In genomic region chr3:28060713-28061112, GRCm38 (mm10) we compare ENCODE assay signal across 30 mouse cellular contexts.
A peak's percentile ranks its signal among the peaks of the same experiment; 100 is the strongest.
DNase-seq lines count a peak whose midpoint lies in the region; ATAC-seq and TF ChIP-seq lines count a peak whose summit lies in the region.
"Had no signal": no experiment of that assay in that cellular context is flagged by ENCODE, and none has a peak within 500 bp of the region (broad histone marks: within the 10 kb centered on the region; RNA-seq: fewer than 3 reads in every experiment).

No protein-coding gene starts in this region.

- H3K4me2 ChIP-seq in intestine, embryonic 14.5 days (ENCODE audit: low read length), result no peak overlapping the region
- no peak overlapping the region for H3K4me2 ChIP-seq in intestine, embryonic 16.5 days (ENCODE audit: low read depth, low read length)
- H3K4me2 ChIP-seq in stomach, postnatal 0 days (replicated peaks; ENCODE audit: low read depth), result no peak overlapping the region
- H3K4me2 ChIP-seq: embryonic facial prominence, embryonic 13.5 days; embryonic facial prominence, embryonic 15.5 days; forebrain, embryonic 12.5 days had no signal

- H3K9me3 ChIP-seq in intestine, embryonic 14.5 days (ENCODE audit: control insufficient read depth, low read length), result no peaks in the 10 kb centered on the region
- no peaks in the 10 kb centered on the region for H3K9me3 ChIP-seq in intestine, embryonic 16.5 days (ENCODE audit: control insufficient read depth, low read length)
- no peaks in the 10 kb centered on the region for H3K9me3 ChIP-seq in stomach, postnatal 0 days (ENCODE audit: control insufficient read depth, low read length)
- H3K9me3 ChIP-seq: embryonic facial prominence, embryonic 13.5 days; embryonic facial prominence, embryonic 15.5 days; forebrain, embryonic 12.5 days; G1E had no signal

- no peak overlapping the region for H3K9ac ChIP-seq in intestine, embryonic 14.5 days (ENCODE audit: low read length)
- no peak overlapping the region for H3K9ac ChIP-seq in intestine, embryonic 16.5 days (ENCODE audit: low read depth, low read length)
- no peak overlapping the region for H3K9ac ChIP-seq in stomach, postnatal 0 days (ENCODE audit: low read length)
- H3K9ac ChIP-seq: embryonic facial prominence, embryonic 13.5 days; embryonic facial prominence, embryonic 15.5 days; forebrain, embryonic 12.5 days had no signal

- peak; percentile 34 for DNase-seq in heart, adult 11 months
- no peak for DNase-seq in heart, adult 8-10 months (ENCODE audit: low spot score)
- DNase-seq in intestine, embryonic 14.5 days (ENCODE audit: low spot score), result no peak
- no peak for DNase-seq in stomach, postnatal 0 days (ENCODE audit: low spot score)
- DNase-seq in ovary, adult 18-20 months (ENCODE audit: low spot score), result no peak
- no peak for DNase-seq in adrenal gland, adult 8-10 months
- DNase-seq in kidney, adult 18-20 months, result no peak
- DNase-seq: adrenal gland, adult 2 months; adrenal gland, postnatal 14 days; adrenal gland, postnatal 36 days; B cell, adult 2 months; cerebellum, adult 11-12 months; cerebellum, adult 2 months; cerebellum, adult 9-10 months; cerebellum, postnatal 10 days; cerebellum, postnatal 36 days; embryo, embryonic 11 days had no signal

- no peaks in the 10 kb centered on the region for H3K4me1 ChIP-seq in intestine, embryonic 14.5 days (replicated peaks; ENCODE audit: control insufficient read depth, insufficient read depth, low read length)
- no peaks in the 10 kb centered on the region for H3K4me1 ChIP-seq in intestine, embryonic 16.5 days (ENCODE audit: control insufficient read depth, insufficient read depth, low read length)
- H3K4me1 ChIP-seq in stomach, postnatal 0 days (replicated peaks; ENCODE audit: control insufficient read depth, insufficient read depth), result no peaks in the 10 kb centered on the region
- H3K4me1 ChIP-seq: embryonic facial prominence, embryonic 13.5 days; embryonic facial prominence, embryonic 15.5 days; forebrain, embryonic 12.5 days had no signal

- H3K27ac ChIP-seq in intestine, embryonic 14.5 days (ENCODE audit: low read depth), result no peak overlapping the region
- H3K27ac ChIP-seq in intestine, embryonic 16.5 days (ENCODE audit: low read length), result peak overlapping the region; percentile 0; the same call in 1 of the 2 replicates
- H3K27ac ChIP-seq in stomach, postnatal 0 days (replicated peaks), result no peak overlapping the region
- H3K27ac ChIP-seq: embryonic facial prominence, embryonic 13.5 days; embryonic facial prominence, embryonic 15.5 days; forebrain, embryonic 10.5 days; forebrain, embryonic 12.5 days had no signal

- no peaks in the 10 kb centered on the region for H3K36me3 ChIP-seq in intestine, embryonic 14.5 days (ENCODE audit: control insufficient read depth, insufficient read depth, low read length)
- peaks cover 8% of the 10 kb centered on the region; the same call in 1 of the 2 replicates for H3K36me3 ChIP-seq in intestine, embryonic 16.5 days (ENCODE audit: control insufficient read depth, insufficient read depth, low read length)
- H3K36me3 ChIP-seq in stomach, postnatal 0 days (ENCODE audit: control insufficient read depth, insufficient read depth, low read length), result peaks cover 3% of the 10 kb centered on the region; the same call in 1 of the 2 replicates
- H3K36me3 ChIP-seq: embryonic facial prominence, embryonic 13.5 days; embryonic facial prominence, embryonic 15.5 days; forebrain, embryonic 10.5 days; forebrain, embryonic 12.5 days; G1E had no signal

- 0 out of 2 replicates have a peak, but pooled peaks have one; percentile 15 for ATAC-seq in intestine, embryonic 14.5 days (replicated peaks; ENCODE audit: low FRiP score, low TSS enrichment, low read depth)
- ATAC-seq in intestine, embryonic 16.5 days, result peak; percentile 94
- peak; percentile 71 for ATAC-seq in stomach, postnatal 0 days (ENCODE audit: low FRiP score, low TSS enrichment)
- ATAC-seq: activated CD4-positive, CD25-positive, alpha-beta regulatory T cell, adult 4 months; CD4-positive, CD25-positive, alpha-beta regulatory T cell, adult 4 months; forebrain, embryonic 14.5 days; forebrain, embryonic 16.5 days; Patski had no signal

- H3K4me3 ChIP-seq in intestine, embryonic 14.5 days (ENCODE audit: low read depth, low read length), result no peak overlapping the region
- H3K4me3 ChIP-seq in intestine, embryonic 16.5 days (ENCODE audit: low read length), result no peak overlapping the region
- H3K4me3 ChIP-seq in stomach, postnatal 0 days (ENCODE audit: low read depth, low read length), result no peak overlapping the region
- H3K4me3 ChIP-seq: embryonic facial prominence, embryonic 13.5 days; embryonic facial prominence, embryonic 15.5 days; erythroblast, embryonic 14.5 days; forebrain, embryonic 10.5 days; forebrain, embryonic 12.5 days had no signal

- TF ChIP-seq EP300 in stomach, postnatal 0 days (optimal IDR thresholded peaks at IDR 0.05), result no peak

- WGBS in intestine, embryonic 14.5 days, result 67% methylated on average over 4 of the region's 4 CpGs
- WGBS in intestine, embryonic 16.5 days, result 62% methylated on average over 4 of the region's 4 CpGs
- 58% methylated on average over 4 of the region's 4 CpGs for WGBS in stomach, postnatal 0 days

- TF ChIP-seq CTCF in stomach, postnatal 0 days (IDR thresholded peaks at IDR 0.05; ENCODE audit: low read depth), result no peak

- H3K27me3 ChIP-seq in intestine, embryonic 14.5 days (replicated peaks; ENCODE audit: control insufficient read depth, insufficient read depth, low read length), result no peaks in the 10 kb centered on the region
- H3K27me3 ChIP-seq in intestine, embryonic 16.5 days (replicated peaks; ENCODE audit: control insufficient read depth, insufficient read depth, low read length), result no peaks in the 10 kb centered on the region
- H3K27me3 ChIP-seq in stomach, postnatal 0 days (ENCODE audit: control insufficient read depth, insufficient read depth, low read length), result no peaks in the 10 kb centered on the region
- H3K27me3 ChIP-seq: CH12.LX; embryonic facial prominence, embryonic 13.5 days; embryonic facial prominence, embryonic 15.5 days; forebrain, embryonic 12.5 days; Patski had no signal

Comparison
In these comparisons a context has a peak if more than half of its experiments do, and no peak if none do; other contexts are left out.
1. ATAC-seq: peak in every context shown above with its lines; median percentile 94 in intestine, embryonic 16.5 days; 71 in stomach, postnatal 0 days; 15 in intestine, embryonic 14.5 days.